Mouse (Mus musculus): Measurements from ENCODE around the gene Dmrtc2. TPM values are rescaled to one million over a fixed set of nuclear protein-coding genes. Genes with fewer than 3 reads are reported as not detected.
"Not testable (repeated sequence)": the region's sequence is repeated elsewhere in the genome, so short reads cannot be mapped to it uniquely, and the experiment has no call there.

Gene Dmrtc2
- polyA plus RNA-seq, 1 experiment from 2014 or later, result not detected

DNA sequence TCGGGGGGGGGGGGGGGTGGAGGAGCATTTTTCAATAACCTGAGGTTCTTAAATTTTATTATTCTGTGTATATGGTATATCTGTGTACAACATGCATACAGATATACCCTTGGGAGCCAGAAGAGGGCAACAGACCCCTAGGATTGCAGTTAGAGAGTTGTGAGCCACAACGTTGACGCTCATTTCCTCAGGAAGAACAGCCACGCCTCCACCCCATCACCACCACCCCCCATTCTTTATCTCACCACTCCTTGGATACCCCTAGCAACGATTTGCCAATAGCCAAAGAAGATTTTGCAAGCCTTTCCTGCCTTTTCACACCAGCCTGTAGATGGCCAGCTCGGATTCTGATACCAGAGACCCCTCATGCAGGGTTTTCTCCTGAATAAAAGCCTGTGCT, 24.1 kb upstream of the Dmrtc2 start:
- H3K4me3 ChIP-seq (replicated peaks; ENCODE audit: low read depth, low read length), result no peak overlapping the region
- no peaks in the 10 kb centered on the region for H3K4me1 ChIP-seq (ENCODE audit: control insufficient read depth, insufficient read depth, low read length)
- DNase-seq (peak; percentile 35), ATAC-seq (ENCODE audit: low FRiP score, low TSS enrichment) (no peak)
- H3K27ac ChIP-seq (replicated peaks; ENCODE audit: low read depth, low read length), result no peak overlapping the region
- WGBS, result 3% methylated on average over 6 of the region's 6 CpGs
- no peak overlapping the region for H3K4me2 ChIP-seq (ENCODE audit: low read length)
- H3K27me3 ChIP-seq (ENCODE audit: control insufficient read depth, insufficient read depth, low read length), result no peaks in the 10 kb centered on the region
- H3K36me3 ChIP-seq (ENCODE audit: control insufficient read depth, insufficient read depth, low read length), result no peaks in the 10 kb centered on the region
- no peak overlapping the region for H3K9ac ChIP-seq (replicated peaks; ENCODE audit: low read length)
- H3K9me3 ChIP-seq (ENCODE audit: control insufficient read depth, low read length), result no peaks in the 10 kb centered on the region

DNA sequence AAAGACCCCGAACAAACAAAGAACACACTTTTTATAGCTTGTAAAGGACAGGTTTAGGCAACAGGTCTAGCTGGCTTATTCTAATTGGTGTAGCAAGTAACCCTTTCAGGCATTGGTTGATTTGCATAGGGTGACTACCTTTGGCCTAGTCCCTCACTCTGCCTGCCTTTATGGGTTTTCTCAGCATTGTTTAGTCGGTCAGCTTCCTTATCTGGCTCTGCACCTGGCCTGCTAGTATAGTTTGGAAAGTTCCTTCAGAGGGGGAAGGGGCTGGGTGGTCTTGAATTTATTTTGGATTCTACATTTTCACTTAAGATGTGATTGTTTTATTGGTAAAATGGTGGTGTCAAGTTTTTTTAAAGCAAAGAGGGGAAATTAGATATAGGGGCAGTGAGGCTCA, 23.3 kb upstream of the Dmrtc2 start:
- not testable (repeated sequence) for H3K4me2 ChIP-seq (ENCODE audit: low read length); H3K9ac ChIP-seq (replicated peaks; ENCODE audit: low read length); H3K36me3 ChIP-seq (ENCODE audit: control insufficient read depth, insufficient read depth, low read length); H3K4me1 ChIP-seq (ENCODE audit: control insufficient read depth, insufficient read depth, low read length); H3K9me3 ChIP-seq (ENCODE audit: control insufficient read depth, low read length); H3K27me3 ChIP-seq (ENCODE audit: control insufficient read depth, insufficient read depth, low read length); DNase-seq; ATAC-seq (ENCODE audit: low FRiP score, low TSS enrichment); H3K4me3 ChIP-seq (replicated peaks; ENCODE audit: low read depth, low read length); H3K27ac ChIP-seq (replicated peaks; ENCODE audit: low read depth, low read length)
- 56% methylated on average over 2 of the region's 2 CpGs for WGBS

DNA sequence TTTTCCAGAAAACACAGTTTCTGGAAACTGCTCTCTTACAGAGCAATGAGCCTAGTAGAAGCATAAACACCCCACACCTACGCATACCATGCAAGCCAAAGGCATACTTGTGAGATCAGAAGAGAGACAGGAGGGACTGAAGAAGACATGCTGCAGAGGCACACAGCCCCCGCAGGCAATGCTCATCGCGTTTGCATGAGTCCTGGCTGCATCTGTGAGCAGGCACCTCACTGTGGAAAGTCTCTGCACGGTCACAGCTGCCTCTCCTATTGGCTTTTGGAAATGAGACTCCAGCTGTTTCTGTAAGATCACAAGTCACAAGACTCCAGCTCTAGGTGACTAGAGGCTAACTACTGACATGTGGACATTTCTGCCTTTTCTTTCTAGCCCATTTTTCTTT, 19.7 kb upstream of the Dmrtc2 start:
- Histone ChIP-seq H3K4me3 (replicated peaks; ENCODE audit: low read depth, low read length) (no peak overlapping the region), H3K9me3 (ENCODE audit: control insufficient read depth, low read length) (no peaks in the 10 kb centered on the region), H3K27ac (replicated peaks; ENCODE audit: low read depth, low read length) (no peak overlapping the region), H3K4me1 (ENCODE audit: control insufficient read depth, insufficient read depth, low read length) (no peaks in the 10 kb centered on the region), H3K9ac (replicated peaks; ENCODE audit: low read length) (no peak overlapping the region), H3K27me3 (ENCODE audit: control insufficient read depth, insufficient read depth, low read length) (no peaks in the 10 kb centered on the region), H3K36me3 (ENCODE audit: control insufficient read depth, insufficient read depth, low read length) (no peaks in the 10 kb centered on the region), H3K4me2 (ENCODE audit: low read length) (no peak overlapping the region)
- no peak for ATAC-seq (ENCODE audit: low FRiP score, low TSS enrichment)
- 25% methylated on average over 5 of the region's 5 CpGs for WGBS
- DNase-seq, result peak; percentile 24

DNA sequence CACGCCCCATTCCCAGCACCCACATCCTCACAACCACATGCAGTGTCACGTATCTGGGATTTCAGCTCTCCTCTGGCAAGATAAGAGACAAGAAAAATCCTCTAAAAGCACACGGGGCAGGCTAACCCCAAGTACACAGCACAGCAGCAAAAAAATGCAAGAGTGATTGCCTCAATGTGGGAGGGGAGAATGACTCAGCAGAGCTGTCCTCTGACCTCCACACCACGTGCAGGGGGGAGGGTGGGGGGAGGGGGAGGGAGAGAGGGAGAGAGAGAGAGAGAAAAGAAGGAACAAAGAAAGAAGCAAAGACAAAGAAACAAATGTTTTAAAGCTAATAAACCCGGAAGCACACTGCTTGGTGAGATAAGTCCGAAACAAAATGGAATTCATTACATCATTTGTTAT, 19.0 kb upstream of the Dmrtc2 start:
- Histone ChIP-seq H3K4me1 (ENCODE audit: control insufficient read depth, insufficient read depth, low read length) (no peaks in the 10 kb centered on the region), H3K27me3 (ENCODE audit: control insufficient read depth, insufficient read depth, low read length) (no peaks in the 10 kb centered on the region), H3K4me2 (ENCODE audit: low read length) (no peak overlapping the region), H3K27ac (replicated peaks; ENCODE audit: low read depth, low read length) (no peak overlapping the region), H3K4me3 (replicated peaks; ENCODE audit: low read depth, low read length) (no peak overlapping the region), H3K9me3 (ENCODE audit: control insufficient read depth, low read length) (no peaks in the 10 kb centered on the region), H3K36me3 (ENCODE audit: control insufficient read depth, insufficient read depth, low read length) (no peaks in the 10 kb centered on the region), H3K9ac (replicated peaks; ENCODE audit: low read length) (no peak overlapping the region)
- no peak for ATAC-seq (ENCODE audit: low FRiP score, low TSS enrichment)
- WGBS, result 41% methylated on average over 6 of the region's 6 CpGs
- no peak for DNase-seq

DNA sequence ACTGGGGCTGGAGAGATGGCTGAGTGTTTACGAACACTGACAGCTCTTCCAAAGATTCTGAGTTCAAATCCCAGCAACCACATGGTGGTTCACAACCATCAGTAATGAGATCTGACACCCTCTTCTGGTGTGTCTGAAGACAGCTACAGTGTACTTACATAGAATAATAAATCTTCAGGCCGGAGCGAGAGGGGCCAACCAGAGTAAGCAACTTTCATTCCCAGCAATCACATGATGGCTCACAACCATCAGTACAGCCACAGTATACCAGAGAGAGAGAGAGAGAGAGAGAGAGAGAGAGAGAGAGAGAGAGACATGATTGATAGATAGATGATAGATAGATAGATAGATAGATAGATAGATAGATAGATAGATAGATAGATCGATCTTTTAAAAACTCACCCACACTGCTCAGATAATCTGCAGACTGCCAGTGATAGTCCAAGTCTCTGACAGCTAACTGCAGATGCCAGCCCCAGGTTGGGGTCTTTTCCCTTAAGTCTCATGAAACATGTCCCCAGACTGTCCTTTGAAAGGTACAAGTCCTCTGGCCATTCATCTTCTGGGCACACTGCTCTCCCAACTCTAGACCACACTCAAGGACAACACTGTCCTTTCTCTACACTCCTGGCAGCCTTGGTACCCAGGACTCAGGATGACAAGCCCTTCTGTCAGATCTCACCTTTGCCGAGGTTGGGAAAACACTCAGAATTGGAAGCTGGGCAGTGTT, 18.1 kb upstream of the Dmrtc2 start:
- DNase-seq (no peak), ATAC-seq (ENCODE audit: low FRiP score, low TSS enrichment) (no peak)
- Histone ChIP-seq H3K4me3 (replicated peaks; ENCODE audit: low read depth, low read length) (no peak overlapping the region), H3K27me3 (ENCODE audit: control insufficient read depth, insufficient read depth, low read length) (no peaks in the 10 kb centered on the region), H3K4me1 (ENCODE audit: control insufficient read depth, insufficient read depth, low read length) (no peaks in the 10 kb centered on the region), H3K27ac (replicated peaks; ENCODE audit: low read depth, low read length) (no peak overlapping the region), H3K9me3 (ENCODE audit: control insufficient read depth, low read length) (no peaks in the 10 kb centered on the region), H3K4me2 (ENCODE audit: low read length) (no peak overlapping the region), H3K9ac (replicated peaks; ENCODE audit: low read length) (no peak overlapping the region), H3K36me3 (ENCODE audit: control insufficient read depth, insufficient read depth, low read length) (no peaks in the 10 kb centered on the region)
- 91% methylated on average over 5 of the region's 5 CpGs for WGBS

DNA sequence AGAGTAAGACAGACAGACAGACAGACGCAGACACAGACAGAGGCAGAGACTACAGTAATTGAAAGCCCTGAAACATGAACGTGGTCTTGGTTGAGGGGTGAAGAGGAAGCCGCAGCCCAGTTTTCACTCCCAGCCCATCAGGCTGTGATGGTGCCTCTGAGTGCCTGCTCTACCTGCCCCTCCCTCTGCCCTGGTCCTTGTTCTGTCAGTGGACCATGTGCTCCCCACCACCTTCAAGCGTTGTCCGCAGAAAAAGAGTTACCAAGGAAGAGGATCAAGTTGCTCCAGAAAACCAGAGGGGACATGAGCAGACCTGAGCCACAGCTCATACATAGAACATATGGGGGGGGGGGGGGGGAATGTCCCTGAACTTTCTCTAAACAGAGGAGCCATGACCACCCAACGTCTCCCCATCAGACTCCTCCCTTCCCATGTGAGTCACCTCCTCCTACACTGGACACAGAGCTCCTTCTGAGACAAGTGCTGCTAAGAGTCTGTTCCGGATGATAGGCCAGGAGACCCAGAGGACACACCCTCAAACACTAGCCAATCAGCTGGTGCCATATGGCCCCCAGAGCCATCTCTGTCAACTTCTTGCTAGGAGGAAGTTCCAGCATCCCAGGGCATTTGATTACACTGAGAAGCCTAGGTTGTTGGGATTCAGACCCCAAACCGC, 17.2 kb upstream of the Dmrtc2 start:
- H3K9ac ChIP-seq (replicated peaks; ENCODE audit: low read length), result no peak overlapping the region
- no peak overlapping the region for H3K27ac ChIP-seq (replicated peaks; ENCODE audit: low read depth, low read length)
- no peak for DNase-seq
- no peaks in the 10 kb centered on the region for H3K4me1 ChIP-seq (ENCODE audit: control insufficient read depth, insufficient read depth, low read length)
- no peaks in the 10 kb centered on the region for H3K27me3 ChIP-seq (ENCODE audit: control insufficient read depth, insufficient read depth, low read length)
- 79% methylated on average over 8 of the region's 8 CpGs for WGBS
- no peak overlapping the region for H3K4me2 ChIP-seq (ENCODE audit: low read length)
- no peaks in the 10 kb centered on the region for H3K9me3 ChIP-seq (ENCODE audit: control insufficient read depth, low read length)
- no peaks in the 10 kb centered on the region for H3K36me3 ChIP-seq (ENCODE audit: control insufficient read depth, insufficient read depth, low read length)
- no peak for ATAC-seq (ENCODE audit: low FRiP score, low TSS enrichment)
- H3K4me3 ChIP-seq (replicated peaks; ENCODE audit: low read depth, low read length), result no peak overlapping the region

DNA sequence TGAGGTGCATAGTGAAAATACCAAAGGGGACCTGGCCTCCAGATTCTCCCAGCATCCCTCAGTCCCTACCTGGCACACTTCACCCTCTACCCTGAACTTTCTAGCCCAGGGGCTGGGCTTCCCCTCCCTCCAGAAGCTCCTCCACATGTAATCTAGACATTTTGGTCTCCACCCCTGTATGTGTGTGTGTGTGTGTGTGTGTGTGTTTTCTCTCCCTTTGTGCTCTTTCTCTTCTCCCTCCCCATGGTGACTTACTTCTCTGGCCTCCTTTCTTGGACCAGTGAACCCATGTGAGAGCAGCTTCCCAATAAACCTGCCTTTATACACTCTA, 16.7 kb upstream of the Dmrtc2 start:
- Histone ChIP-seq H3K4me2 (ENCODE audit: low read length) (no peak overlapping the region), H3K4me3 (replicated peaks; ENCODE audit: low read depth, low read length) (no peak overlapping the region), H3K27me3 (ENCODE audit: control insufficient read depth, insufficient read depth, low read length) (no peaks in the 10 kb centered on the region), H3K4me1 (ENCODE audit: control insufficient read depth, insufficient read depth, low read length) (no peaks in the 10 kb centered on the region), H3K9me3 (ENCODE audit: control insufficient read depth, low read length) (no peaks in the 10 kb centered on the region), H3K27ac (replicated peaks; ENCODE audit: low read depth, low read length) (no peak overlapping the region), H3K9ac (replicated peaks; ENCODE audit: low read length) (no peak overlapping the region), H3K36me3 (ENCODE audit: control insufficient read depth, insufficient read depth, low read length) (no peaks in the 10 kb centered on the region)
- DNase-seq (no peak), ATAC-seq (ENCODE audit: low FRiP score, low TSS enrichment) (no peak)

DNA sequence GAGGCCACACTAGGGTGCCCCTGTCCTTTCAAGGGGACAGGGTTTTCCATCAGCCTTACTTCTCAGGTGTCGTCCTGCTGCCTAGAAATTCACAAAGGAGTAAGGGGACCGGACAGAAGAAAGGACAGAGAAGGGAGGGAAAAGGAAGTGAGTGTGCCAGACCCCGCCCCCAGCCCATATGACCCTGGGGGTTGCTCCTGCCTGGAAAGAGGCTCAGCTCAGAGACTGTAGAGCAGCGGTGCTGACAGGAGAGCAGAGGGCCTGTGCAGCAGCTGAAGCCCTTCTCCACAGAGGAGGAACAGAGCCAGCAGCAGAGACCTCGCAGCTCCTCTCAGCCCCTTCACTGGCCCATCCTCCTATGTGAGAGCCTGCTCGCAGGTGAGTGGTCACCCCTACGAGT, 16.2 kb upstream of the Dmrtc2 start:
- no peaks in the 10 kb centered on the region for H3K4me1 ChIP-seq (ENCODE audit: control insufficient read depth, insufficient read depth, low read length)
- no peak overlapping the region for H3K9ac ChIP-seq (replicated peaks; ENCODE audit: low read length)
- WGBS, result 45% methylated on average over 7 of the region's 7 CpGs
- no peak overlapping the region for H3K4me3 ChIP-seq (replicated peaks; ENCODE audit: low read depth, low read length)
- no peak overlapping the region for H3K4me2 ChIP-seq (ENCODE audit: low read length)
- H3K36me3 ChIP-seq (ENCODE audit: control insufficient read depth, insufficient read depth, low read length), result no peaks in the 10 kb centered on the region
- DNase-seq (no peak), ATAC-seq (ENCODE audit: low FRiP score, low TSS enrichment) (no peak)
- no peaks in the 10 kb centered on the region for H3K27me3 ChIP-seq (ENCODE audit: control insufficient read depth, insufficient read depth, low read length)
- H3K9me3 ChIP-seq (ENCODE audit: control insufficient read depth, low read length), result no peaks in the 10 kb centered on the region
- H3K27ac ChIP-seq (replicated peaks; ENCODE audit: low read depth, low read length), result no peak overlapping the region

DNA sequence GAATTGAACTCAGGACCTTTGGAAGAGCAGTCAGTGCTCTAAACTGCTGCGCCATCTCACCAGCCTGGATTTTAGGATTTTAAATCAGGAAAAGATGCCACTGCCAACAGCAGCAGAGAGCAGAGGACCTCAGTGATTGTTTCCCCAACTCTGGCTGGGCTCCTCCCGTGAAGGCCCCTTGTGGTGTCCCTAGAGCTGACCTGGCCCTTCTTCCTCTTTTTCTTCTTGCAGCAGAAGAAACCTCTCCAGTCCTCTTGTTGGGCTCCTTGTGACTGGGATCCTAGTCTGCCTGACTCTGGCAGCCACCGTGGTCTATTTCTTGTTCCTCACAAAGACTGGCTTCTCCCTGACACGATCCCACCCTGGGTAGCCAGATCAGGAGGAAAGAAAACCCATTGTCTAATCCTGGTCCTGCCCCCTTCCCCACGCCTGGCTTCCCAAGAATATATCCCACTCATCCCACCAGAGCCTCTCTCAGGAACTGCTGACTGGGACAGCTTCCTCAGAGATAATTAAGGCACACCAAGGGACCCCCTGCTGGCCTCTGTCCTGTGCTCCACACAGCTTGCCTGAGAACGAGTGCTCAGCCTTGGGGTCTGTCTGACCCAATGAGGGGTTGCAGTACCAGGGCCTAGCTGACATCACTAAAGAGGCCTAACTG, 13.3 kb upstream of the Dmrtc2 start:
- Histone ChIP-seq H3K9me3 (ENCODE audit: control insufficient read depth, low read length) (no peaks in the 10 kb centered on the region), H3K4me3 (replicated peaks; ENCODE audit: low read depth, low read length) (no peak overlapping the region), H3K9ac (replicated peaks; ENCODE audit: low read length) (no peak overlapping the region), H3K27ac (replicated peaks; ENCODE audit: low read depth, low read length) (no peak overlapping the region), H3K27me3 (ENCODE audit: control insufficient read depth, insufficient read depth, low read length) (no peaks in the 10 kb centered on the region), H3K36me3 (ENCODE audit: control insufficient read depth, insufficient read depth, low read length) (no peaks in the 10 kb centered on the region), H3K4me2 (ENCODE audit: low read length) (no peak overlapping the region), H3K4me1 (ENCODE audit: control insufficient read depth, insufficient read depth, low read length) (no peaks in the 10 kb centered on the region)
- no peak for DNase-seq
- 26% methylated on average over 6 of the region's 6 CpGs for WGBS
- ATAC-seq (ENCODE audit: low FRiP score, low TSS enrichment), result no peak

Data from midbrain, embryonic 14.5 days (tissue).